Mouse (Mus musculus) gastrocnemius, postnatal 10 days (tissue): Measurements from ENCODE around the gene Ctbs. TPM values are rescaled to one million over a fixed set of nuclear protein-coding genes. Genes with fewer than 3 reads are reported as not detected.

Experiments
- DNase-seq: peaks from one replicate; pipeline ENCODE4 v3.0.0; 2021; ENCODE audit warnings: mixed read lengths
- total RNA-seq, 2 experiments: library from RNA; stranded (reverse); gene quantifications; 2 replicates each; pipeline ENCODE4 v1.2.3; 2021

The Ctbs gene
- total RNA-seq, 2 experiments from 2014 or later: 6.5 to 7.4 TPM

DNA sequence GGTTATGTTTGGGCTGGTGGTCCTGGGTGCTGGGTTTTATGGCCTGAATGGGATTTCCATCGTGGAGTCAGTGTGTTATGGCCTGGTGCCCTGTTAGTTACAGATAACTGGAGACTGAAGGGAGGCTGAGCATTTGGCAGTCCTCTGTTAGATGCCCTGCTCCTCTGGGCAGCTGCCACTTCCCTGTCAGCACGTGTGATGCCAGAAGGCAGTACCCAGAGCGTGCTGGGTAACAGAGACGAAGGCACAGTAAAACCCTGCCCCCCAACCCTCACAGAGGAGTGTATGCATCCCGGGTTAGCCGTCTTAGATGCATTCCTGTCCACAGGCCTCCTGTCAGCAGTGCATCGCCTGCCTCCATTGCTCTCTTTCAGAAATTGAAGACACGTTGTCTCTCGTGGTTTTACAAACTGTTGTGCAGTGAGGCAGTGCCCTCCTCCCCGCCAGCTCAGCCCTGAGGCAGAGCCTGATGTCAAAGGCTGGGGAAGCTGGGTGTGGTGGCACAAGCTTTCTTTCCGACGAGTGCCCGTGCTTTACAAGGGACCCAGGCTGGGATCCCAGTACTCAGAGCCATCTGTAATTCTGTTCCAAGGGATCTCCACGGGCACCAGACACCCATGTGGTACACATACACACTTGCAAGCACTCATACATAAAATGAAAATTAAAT is 15.8 kb upstream of the Ctbs start:
- DNase-seq: no peak

DNA sequence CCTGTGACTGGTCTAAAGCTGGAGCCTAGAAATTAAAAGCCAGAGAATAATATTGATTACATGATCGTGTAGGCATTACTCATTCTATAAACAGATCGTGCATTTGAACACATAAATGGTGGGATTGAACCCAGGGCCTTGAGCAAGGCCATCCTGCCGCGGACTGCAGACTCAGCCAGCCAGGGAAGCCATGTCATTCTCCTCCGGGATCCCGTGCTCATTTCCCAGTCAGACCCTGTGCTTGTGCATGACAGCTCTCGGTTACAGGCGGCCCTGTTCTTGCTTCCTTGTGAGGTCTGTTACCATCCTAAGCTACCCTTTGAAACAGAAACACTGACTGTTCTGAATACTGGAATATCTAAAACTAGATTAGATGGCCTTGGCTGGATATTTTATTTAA is 14.9 kb upstream of the Ctbs start:
- DNase-seq: no peak

- DNase-seq: no peak
Observed at GRCm38 (mm10) chr3:146435533-146435932, 14.1 kb upstream of the Ctbs start.

DNA sequence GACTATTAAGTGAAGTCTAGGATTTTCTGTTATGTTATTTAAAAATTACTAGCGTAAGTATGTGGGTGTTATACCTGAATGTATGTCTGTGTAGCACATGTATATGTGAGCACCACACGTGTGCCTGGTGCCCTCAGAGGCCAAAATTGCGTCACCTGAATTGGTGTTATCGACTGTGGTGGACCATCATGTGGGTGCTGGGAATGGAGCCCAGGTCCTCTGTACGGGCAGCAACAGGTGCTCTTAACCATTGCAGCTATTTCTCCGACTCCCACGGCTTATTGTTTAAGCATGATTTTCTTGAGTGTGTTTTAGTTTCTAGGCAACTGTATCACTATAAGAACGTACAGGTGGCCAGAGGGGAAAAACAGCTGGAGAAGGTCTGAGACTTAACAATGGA is 13.5 kb upstream of the Ctbs start:
- no peak for DNase-seq

GRCm38 (mm10) chr3:146440011-146440410 is 9.6 kb upstream of the Ctbs start:
- DNase-seq: no peak

DNA sequence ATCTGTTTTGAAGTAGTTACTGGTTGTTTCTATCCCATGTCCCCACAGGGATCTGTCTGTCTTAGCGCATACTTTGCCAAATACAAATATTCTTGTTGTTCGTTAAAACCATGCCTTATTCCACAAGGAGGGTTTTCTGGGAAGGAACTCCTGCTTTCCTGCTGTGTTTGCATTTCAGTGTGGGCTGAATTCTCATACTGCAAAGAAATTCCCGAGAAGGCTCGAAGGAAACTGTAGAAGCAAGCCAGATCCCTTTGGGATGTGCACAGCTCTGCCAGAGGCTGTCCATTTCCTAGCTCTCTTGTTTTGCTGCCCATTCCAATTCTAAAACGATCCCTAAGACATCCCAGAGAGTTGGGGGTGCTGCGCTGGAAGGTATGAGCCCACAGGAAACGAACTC is 9.2 kb upstream of the Ctbs start:
- DNase-seq: no peak

GRCm38 (mm10) chr3:146442484-146442883 is 7.1 kb upstream of the Ctbs start:
- no peak for DNase-seq

GRCm38 (mm10) chr3:146442936-146443335 is 6.7 kb upstream of the Ctbs start:
- no peak for DNase-seq

DNA sequence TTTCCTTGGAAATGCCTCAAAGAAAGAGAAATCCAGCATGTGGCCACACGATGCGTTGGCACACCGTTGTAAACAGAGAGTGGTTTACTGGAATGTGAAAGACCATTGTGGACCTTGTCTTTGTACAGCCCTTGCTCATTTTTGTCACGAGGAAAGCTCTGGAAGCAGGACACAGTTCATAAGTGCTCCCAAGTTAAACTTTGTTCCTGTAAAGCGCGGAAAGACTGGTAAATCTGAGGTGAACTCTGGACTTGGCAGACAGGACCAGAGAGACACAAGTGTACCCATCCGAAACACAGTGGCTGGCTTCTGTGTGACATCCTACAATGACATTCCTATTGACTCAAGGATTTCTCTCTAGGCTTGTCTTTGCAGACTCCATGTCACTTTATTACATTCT is 6.2 kb upstream of the Ctbs start:
- DNase-seq: no peak

DNA sequence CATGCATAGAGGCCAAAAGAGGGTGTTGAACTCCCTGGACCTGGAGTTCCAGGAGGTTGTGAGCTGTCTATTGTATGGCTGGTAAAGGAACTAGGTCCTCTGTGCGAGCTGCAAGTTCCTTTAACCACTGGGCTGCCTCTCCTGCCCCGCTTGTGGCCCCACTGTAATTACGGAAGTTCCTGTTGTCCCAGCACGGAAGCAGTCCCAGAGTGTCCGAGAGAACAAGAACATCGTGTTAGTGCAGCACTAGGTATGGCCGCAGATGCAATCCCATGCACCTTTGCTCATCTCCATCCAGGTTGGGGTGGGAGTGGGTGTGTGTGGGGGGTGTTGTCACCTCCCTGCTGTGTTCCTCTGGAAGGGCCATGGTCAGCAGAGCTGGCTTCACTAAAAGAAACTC is 4.7 kb upstream of the Ctbs start:
- no peak for DNase-seq

- no peak for DNase-seq
Observed at GRCm38 (mm10) chr3:146447156-146447555, 2.4 kb upstream of the Ctbs start.

DNA sequence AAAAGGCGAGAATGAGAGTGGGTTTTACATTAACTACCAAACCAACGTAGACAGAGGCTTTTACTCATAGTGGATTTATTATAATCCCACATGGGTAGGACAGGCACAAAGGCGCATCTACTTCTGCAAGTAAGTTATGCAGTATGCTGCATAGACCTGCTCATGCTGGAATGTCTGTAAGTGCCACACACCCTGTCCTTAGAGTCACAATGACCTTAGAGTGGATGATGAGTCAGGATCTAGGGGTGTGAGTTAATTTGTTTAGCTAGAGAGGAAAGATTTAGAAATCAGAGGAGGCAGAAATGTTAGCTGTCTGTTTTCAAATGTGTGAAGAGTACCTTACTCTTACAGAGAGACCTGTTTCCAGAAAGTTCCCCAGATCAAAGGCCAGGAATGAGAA is 2.0 kb upstream of the Ctbs start:
- no peak for DNase-seq

GRCm38 (mm10) chr3:146448372-146448771 is 1.2 kb upstream of the Ctbs start:
- no peak for DNase-seq

DNA sequence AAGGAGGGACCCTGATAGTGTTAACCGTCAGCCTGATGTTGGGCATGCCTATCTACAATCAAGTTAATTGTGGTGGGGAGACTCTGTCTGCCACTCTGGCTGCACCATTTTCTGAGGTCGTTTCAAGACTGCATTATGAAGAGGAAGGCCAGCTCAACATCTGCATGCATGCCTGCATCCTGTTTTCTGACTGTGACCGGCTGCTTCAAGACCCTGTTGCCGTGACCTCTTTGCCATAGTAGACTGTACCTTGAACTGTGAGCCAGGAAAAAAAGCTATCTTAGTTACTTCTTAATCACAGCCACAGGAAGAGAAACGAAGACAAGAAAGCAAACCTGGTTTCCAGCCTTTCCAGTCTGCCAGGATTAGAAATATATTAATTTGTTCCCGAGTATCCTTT is 626 bp upstream of the Ctbs start:
- DNase-seq: no peak

DNA sequence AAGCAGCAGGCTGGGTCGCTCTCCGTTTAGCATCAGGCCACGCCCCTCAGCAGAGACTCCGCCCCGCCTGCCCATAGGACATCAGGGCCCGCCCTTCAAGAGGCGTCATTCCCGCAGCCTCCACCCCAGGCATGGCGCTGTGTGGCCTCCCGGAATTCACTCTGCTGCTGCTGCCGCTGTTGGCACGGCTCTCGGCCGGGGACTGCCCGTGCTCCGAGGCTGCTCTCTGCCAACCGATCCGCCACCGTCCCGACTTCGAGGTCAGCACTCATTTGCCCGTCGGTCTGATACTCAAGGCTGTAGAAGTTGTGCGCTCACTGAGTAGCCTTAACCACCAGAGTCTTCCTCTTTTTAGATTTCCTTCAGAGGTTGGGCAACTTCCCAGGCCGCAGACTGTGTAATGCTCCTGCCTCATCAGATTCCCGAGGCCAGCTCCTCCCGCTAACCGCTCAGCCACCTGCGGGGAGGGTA is 811 bp downstream of the Ctbs start:
- peak; percentile 91 for DNase-seq

DNA sequence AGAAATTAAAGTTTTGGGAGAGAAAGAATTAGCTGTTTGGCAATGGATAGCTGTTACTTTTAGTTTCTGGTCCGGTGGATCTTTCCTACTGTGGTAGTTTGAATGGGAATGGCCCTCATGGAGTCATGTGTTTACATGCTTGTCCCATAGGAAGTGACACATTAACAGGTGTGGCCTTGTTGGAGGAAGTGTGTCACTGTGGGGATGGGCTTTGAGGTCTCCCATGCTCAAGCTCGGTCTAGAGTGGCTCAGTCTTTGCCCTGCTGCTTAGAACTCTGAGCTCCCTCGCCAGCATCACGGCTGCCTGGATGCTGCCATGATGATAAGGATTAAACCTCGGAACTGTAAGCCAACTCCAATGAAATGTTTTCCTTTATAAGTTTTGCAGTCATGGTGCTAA is 1.8 kb downstream of the Ctbs start:
- no peak for DNase-seq

DNA sequence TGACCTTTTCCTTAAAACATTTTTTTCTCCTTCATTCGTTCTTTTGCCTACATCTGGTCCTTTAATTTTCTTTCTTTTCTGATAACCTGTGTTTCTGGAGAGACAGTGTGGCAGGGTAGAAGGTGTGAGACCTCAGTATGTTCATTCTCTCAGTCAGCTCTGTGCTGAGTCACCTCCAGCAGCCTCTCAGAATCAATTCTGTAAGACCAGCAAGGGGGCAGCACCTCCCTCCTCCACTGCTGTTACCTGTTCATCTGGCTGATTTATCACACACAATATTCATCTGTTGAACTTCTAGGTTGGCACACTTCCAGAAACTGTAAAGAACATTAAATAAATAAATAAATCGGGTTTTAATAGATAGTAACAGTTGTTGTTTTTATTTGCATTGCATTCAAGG is 13.3 kb downstream of the Ctbs start:
- no peak for DNase-seq

DNA sequence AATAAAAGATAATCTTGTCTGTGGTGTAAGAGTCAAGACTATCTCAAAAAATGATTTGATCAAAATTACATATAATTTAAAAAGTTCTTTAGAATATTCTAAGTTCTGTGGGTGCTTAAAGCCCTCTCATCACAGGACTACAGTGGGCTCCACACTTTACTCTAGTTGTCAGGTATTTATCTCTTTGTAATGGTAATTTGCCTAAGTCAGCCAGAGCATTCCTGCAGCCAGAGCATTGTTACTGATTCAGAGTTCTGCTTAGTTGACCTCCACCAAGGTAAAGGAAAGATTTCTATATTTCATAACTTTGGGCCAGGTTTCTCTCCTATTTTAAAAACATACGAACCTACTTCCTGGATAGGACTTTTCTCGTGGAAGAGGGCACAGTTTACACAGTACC is 19.6 kb downstream of the Ctbs start:
- DNase-seq: no peak

GRCm38 (mm10) chr3:146472657-146473056 is 23.1 kb downstream of the Ctbs start:
- DNase-seq: no peak

- DNase-seq: no peak
Observed at GRCm38 (mm10) chr3:146473741-146474140, 24.1 kb downstream of the Ctbs start.

GRCm38 (mm10) chr3:146474428-146474827 is 24.8 kb downstream of the Ctbs start:
- no peak for DNase-seq

DNA sequence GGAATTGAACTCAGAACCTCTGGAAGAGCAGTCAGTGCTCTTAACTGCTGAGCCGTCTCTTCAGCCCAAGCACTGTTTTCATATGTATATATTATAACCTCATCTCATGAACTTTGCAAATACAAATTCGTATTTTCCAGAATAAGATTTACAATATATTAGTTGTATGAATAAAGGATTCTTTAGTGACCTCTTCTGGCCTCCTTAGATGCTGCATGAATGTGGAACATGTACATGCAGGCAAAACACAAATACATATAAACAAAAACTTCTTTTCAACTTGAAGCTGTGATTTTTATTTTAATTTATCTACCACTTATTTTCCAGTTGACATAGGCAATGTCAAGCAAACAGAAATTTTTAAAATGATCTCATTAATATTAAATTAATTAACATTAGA is 32.4 kb downstream of the Ctbs start:
- DNase-seq: no peak

DNA sequence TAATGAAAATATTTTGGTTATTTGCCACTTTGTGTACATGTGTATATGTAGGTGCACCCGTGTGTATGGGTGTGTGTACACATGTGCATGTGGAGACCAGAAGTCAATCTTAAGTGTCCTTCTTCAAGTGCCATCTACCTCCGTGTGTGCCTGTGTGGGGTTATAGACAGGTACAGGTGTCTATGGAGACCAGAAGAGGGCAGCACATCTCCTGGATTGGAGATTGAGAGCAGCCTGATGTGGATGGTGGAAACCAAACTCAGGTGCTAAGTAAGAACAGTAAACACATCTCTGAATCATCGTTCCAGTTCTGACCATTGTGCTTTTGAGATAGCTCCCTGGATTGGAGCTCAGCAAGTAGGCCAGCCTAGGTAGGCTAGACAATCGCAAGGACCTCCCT is 36.9 kb downstream of the Ctbs start:
- no peak for DNase-seq

DNA sequence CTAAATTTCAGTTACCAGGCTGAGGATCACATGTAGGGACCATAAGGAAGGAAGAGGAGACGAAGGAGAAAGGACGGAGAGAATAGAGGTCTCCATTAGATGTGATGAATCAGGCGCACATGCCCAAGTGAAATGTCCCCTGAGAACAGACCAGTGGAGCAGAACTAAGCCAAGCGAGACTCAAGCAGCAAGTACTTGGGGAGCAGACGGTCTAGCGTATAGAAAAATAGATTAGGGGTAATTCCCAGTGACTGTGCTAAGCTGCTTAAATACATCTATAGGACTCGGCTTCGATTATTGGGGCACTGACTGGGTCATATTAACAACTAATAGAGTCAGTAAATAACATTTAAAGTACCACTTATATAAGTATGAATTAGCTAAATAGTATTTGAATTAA is 45.3 kb downstream of the Ctbs start:
- DNase-seq: no peak

DNA sequence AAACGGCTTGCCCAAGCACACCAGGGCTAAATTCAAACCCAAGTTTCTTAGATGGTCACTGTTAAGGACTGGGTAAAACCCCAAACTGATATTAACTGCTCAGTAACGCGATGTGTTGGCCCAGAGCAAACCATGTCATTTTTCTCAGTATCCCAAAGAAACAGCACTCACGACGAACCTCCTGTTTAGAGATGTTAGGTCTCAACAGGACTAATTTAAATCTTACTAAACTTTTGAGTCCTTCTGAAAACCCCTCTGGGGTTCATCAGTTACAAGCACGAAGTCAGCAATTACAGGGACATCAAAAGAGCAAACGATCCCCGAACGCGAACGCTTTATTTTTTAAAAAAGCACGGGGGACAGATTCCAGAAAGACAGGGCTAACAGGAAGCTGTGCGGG is 49.4 kb downstream of the Ctbs start:
- no peak for DNase-seq
